ENCODE assay signal across 27 mouse cellular contexts in the genomic region with DNA sequence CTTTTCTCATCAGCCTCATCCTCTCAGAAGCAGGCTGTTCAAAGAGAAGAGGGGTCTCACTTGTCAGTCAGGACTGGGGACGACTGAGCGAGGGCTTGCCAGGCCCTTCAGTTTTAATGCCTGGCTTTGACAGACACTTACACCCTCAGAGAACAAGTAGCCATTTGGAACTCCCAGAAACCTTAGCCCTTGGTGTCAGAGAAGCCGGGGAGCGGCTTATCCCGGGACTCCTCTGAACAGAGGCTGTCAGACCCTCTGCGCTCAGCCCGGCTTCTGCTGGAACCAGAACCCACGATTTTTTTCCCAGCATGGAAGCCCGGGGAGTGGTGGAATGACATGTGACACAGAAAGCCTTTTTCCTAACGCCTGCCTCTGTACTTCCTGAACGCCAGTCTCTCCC. TPM values are rescaled to one million over a fixed set of nuclear protein-coding genes. Genes with fewer than 3 reads are reported as not detected.
A peak's percentile ranks its signal among the peaks of the same experiment; 100 is the strongest.
DNase-seq lines count a peak whose midpoint lies in the region; ATAC-seq and TF ChIP-seq lines count a peak whose summit lies in the region.
"Had no signal": no experiment of that assay in that cellular context is flagged by ENCODE, and none has a peak within 500 bp of the region (broad histone marks: within the 10 kb centered on the region; RNA-seq: fewer than 3 reads in every experiment).

No protein-coding gene starts in this region.

- ATAC-seq in forebrain, embryonic 11.5 days (replicated peaks; ENCODE audit: low FRiP score) = no peak
- ATAC-seq in forebrain, embryonic 16.5 days = no peak
- no peak for ATAC-seq in lung, embryonic 16.5 days (ENCODE audit: low read depth)
- ATAC-seq: CD4-positive, CD25-positive, alpha-beta regulatory T cell, adult 4 months; forebrain, embryonic 14.5 days had no signal

- peaks cover 28% of the 10 kb centered on the region for H3K4me1 ChIP-seq in forebrain, embryonic 11.5 days (replicated peaks; ENCODE audit: control insufficient read depth, insufficient read depth, low read length)
- peaks cover 16% of the 10 kb centered on the region for H3K4me1 ChIP-seq in forebrain, embryonic 16.5 days (replicated peaks; ENCODE audit: control insufficient read depth, insufficient read depth, low read length)
- peaks cover 15% of the 10 kb centered on the region; the same call in 1 of the 2 replicates for H3K4me1 ChIP-seq in lung, embryonic 16.5 days (replicated peaks; ENCODE audit: control insufficient read depth, insufficient read depth, low read length)
- peaks cover 14% of the 10 kb centered on the region for H3K4me1 ChIP-seq in ES-Bruce4 (ENCODE audit: control insufficient read depth, insufficient read depth, low read length)
- no peaks in the 10 kb centered on the region; the same call in 1 of the 2 replicates for H3K4me1 ChIP-seq in heart, adult 2 months (ENCODE audit: control insufficient read depth, insufficient read depth, low read length)

- H3K4me2 ChIP-seq in forebrain, embryonic 11.5 days (ENCODE audit: low read depth, low read length, severe bottlenecking) = no peak overlapping the region
- H3K4me2 ChIP-seq in forebrain, embryonic 16.5 days (ENCODE audit: low read length) = no peak overlapping the region
- H3K4me2 ChIP-seq in lung, embryonic 16.5 days (ENCODE audit: low read depth, low read length) = no peak overlapping the region
- H3K4me2 ChIP-seq: embryonic facial prominence, embryonic 13.5 days; intestine, embryonic 15.5 days; liver, embryonic 13.5 days had no signal

- 32% methylated on average over 11 of the region's 11 CpGs for WGBS in forebrain, embryonic 11.5 days
- 30% methylated on average over 11 of the region's 11 CpGs for WGBS in forebrain, embryonic 16.5 days
- 53% methylated on average over 11 of the region's 11 CpGs for WGBS in lung, embryonic 16.5 days
- WGBS in heart, adult 2 months = 63% methylated on average over 11 of the region's 11 CpGs

- intact Hi-C loops in heart, adult 2 months (cut with DNase I) = no loop called here

- TF ChIP-seq POLR2A in ES-Bruce4 (IDR thresholded peaks at IDR 0.05; ENCODE audit: insufficient read depth, low read length) = no peak
- TF ChIP-seq POLR2A in heart, adult 2 months (IDR thresholded peaks at IDR 0.05; ENCODE audit: insufficient read depth, low read depth, low read length) = no peak

- no peaks in the 10 kb centered on the region for H3K27me3 ChIP-seq in forebrain, embryonic 11.5 days (ENCODE audit: control insufficient read depth, insufficient read depth, low read length)
- H3K27me3 ChIP-seq in forebrain, embryonic 16.5 days (replicated peaks; ENCODE audit: control insufficient read depth, insufficient read depth, low read length) = no peaks in the 10 kb centered on the region
- no peaks in the 10 kb centered on the region for H3K27me3 ChIP-seq in lung, embryonic 16.5 days (ENCODE audit: control insufficient read depth, insufficient read depth, low read depth, low read length)
- H3K27me3 ChIP-seq in ES-Bruce4 (ENCODE audit: control insufficient read depth, insufficient read depth, low read length, poor library complexity, severe bottlenecking) = no peaks in the 10 kb centered on the region
- H3K27me3 ChIP-seq in heart, adult 2 months (ENCODE audit: control insufficient read depth, insufficient read depth, low read length) = no peaks in the 10 kb centered on the region
- H3K27me3 ChIP-seq: hindbrain, embryonic 15.5 days; intestine, embryonic 15.5 days; neural tube, embryonic 15.5 days had no signal

- no peak overlapping the region for H3K27ac ChIP-seq in forebrain, embryonic 11.5 days (ENCODE audit: low read depth, low read length)
- H3K27ac ChIP-seq in forebrain, embryonic 16.5 days (ENCODE audit: low read length) = no peak overlapping the region
- peak overlapping the region; percentile 34 for H3K27ac ChIP-seq in lung, embryonic 16.5 days (ENCODE audit: low read length)
- peak overlapping the region; percentile 91 for H3K27ac ChIP-seq in ES-Bruce4 (ENCODE audit: insufficient read depth, low read length)
- H3K27ac ChIP-seq in heart, adult 2 months = no peak overlapping the region
- H3K27ac ChIP-seq: embryonic facial prominence, embryonic 13.5 days; hindbrain, embryonic 15.5 days; layer of hippocampus, adult 2 months; liver, embryonic 13.5 days had no signal

- no peak for TF ChIP-seq CTCF in ES-Bruce4 (IDR thresholded peaks at IDR 0.05; ENCODE audit: low read depth, low read length)
- TF ChIP-seq CTCF in heart, adult 2 months (IDR thresholded peaks at IDR 0.05) = no peak

- H3K9ac ChIP-seq in forebrain, embryonic 11.5 days (ENCODE audit: low read length) = no peak overlapping the region
- no peak overlapping the region for H3K9ac ChIP-seq in forebrain, embryonic 16.5 days (replicated peaks; ENCODE audit: low read depth, low read length)
- H3K9ac ChIP-seq in lung, embryonic 16.5 days (ENCODE audit: low read length) = no peak overlapping the region
- H3K9ac ChIP-seq in ES-Bruce4 (ENCODE audit: low read depth, poor library complexity, severe bottlenecking) = peak overlapping the region; percentile 34
- no peak overlapping the region for H3K9ac ChIP-seq in heart, adult 2 months (ENCODE audit: low read depth, low read length)
- H3K9ac ChIP-seq: embryonic facial prominence, embryonic 13.5 days; hindbrain, embryonic 15.5 days; intestine, embryonic 15.5 days; liver, embryonic 13.5 days; neural tube, embryonic 15.5 days had no signal

- DNase-seq in forebrain, embryonic 11.5 days (ENCODE audit: low spot score) = peak; percentile 59
- no peak for DNase-seq in lung, postnatal 36 days
- DNase-seq in embryo, embryonic 11 days = peak; percentile 11
- DNase-seq in left cerebral cortex, adult 11 months (ENCODE audit: low spot score) = no peak
- no peak for DNase-seq in heart, adult 2 months
- DNase-seq: adrenal gland, postnatal 10 days; cerebellum, adult 8-10 months; cerebellum, postnatal 36 days; gastrocnemius, postnatal 36 days; heart, postnatal 4 days; kidney, adult 8-10 months; kidney, postnatal 10 days; liver, embryonic 13.5 days; lung, adult 2 months; thymus, adult 18-20 months; thymus, postnatal 4 days had no signal

- H3K79me2 ChIP-seq in heart, adult 2 months (replicated peaks; ENCODE audit: control insufficient read depth, insufficient read depth, low read length) = no peaks in the 10 kb centered on the region

- no peaks in the 10 kb centered on the region for H3K9me3 ChIP-seq in forebrain, embryonic 11.5 days (ENCODE audit: control insufficient read depth, low read length)
- H3K9me3 ChIP-seq in forebrain, embryonic 16.5 days (ENCODE audit: control insufficient read depth, low read length) = no peaks in the 10 kb centered on the region
- H3K9me3 ChIP-seq in lung, embryonic 16.5 days (ENCODE audit: control insufficient read depth, low read length) = no peaks in the 10 kb centered on the region
- no peaks in the 10 kb centered on the region for H3K9me3 ChIP-seq in ES-Bruce4 (replicated peaks; ENCODE audit: control insufficient read depth, insufficient read depth, low read length, poor library complexity, severe bottlenecking)
- H3K9me3 ChIP-seq: embryonic facial prominence, embryonic 13.5 days; hindbrain, embryonic 15.5 days; intestine, embryonic 15.5 days; liver, embryonic 13.5 days; neural tube, embryonic 15.5 days had no signal

- no peaks in the 10 kb centered on the region for H3K36me3 ChIP-seq in forebrain, embryonic 11.5 days (ENCODE audit: control insufficient read depth, insufficient read depth, low read length)
- no peaks in the 10 kb centered on the region for H3K36me3 ChIP-seq in forebrain, embryonic 16.5 days (ENCODE audit: control insufficient read depth, insufficient read depth)
- no peaks in the 10 kb centered on the region for H3K36me3 ChIP-seq in lung, embryonic 16.5 days (ENCODE audit: control insufficient read depth, insufficient read depth, low read length)
- no peaks in the 10 kb centered on the region for H3K36me3 ChIP-seq in ES-Bruce4 (ENCODE audit: control insufficient read depth, insufficient read depth, low read length, poor library complexity, severe bottlenecking)
- no peaks in the 10 kb centered on the region for H3K36me3 ChIP-seq in heart, adult 2 months (ENCODE audit: control insufficient read depth, insufficient read depth, low read length)
- H3K36me3 ChIP-seq: embryonic facial prominence, embryonic 13.5 days; hindbrain, embryonic 15.5 days; intestine, embryonic 15.5 days; liver, embryonic 13.5 days; neural tube, embryonic 15.5 days had no signal

- H3K4me3 ChIP-seq in forebrain, embryonic 11.5 days (ENCODE audit: low read depth, low read length) = no peak overlapping the region
- H3K4me3 ChIP-seq in forebrain, embryonic 16.5 days (replicated peaks; ENCODE audit: low read length) = no peak overlapping the region
- no peak overlapping the region for H3K4me3 ChIP-seq in lung, embryonic 16.5 days (ENCODE audit: low read length)
- no peak overlapping the region for H3K4me3 ChIP-seq in ES-Bruce4 (ENCODE audit: low read depth, low read length)
- H3K4me3 ChIP-seq in heart, adult 2 months = no peak overlapping the region
- H3K4me3 ChIP-seq: embryonic facial prominence, embryonic 13.5 days; erythroblast, embryonic 14.5 days; hindbrain, embryonic 15.5 days; intestine, embryonic 15.5 days; layer of hippocampus, adult 2 months; liver, embryonic 13.5 days; neural tube, embryonic 15.5 days had no signal

- TF ChIP-seq EP300 in ES-Bruce4 (IDR thresholded peaks at IDR 0.05; ENCODE audit: insufficient read depth, low read depth, low read length) = no peak
- no peak for TF ChIP-seq EP300 in heart, adult 2 months (IDR thresholded peaks at IDR 0.05; ENCODE audit: insufficient read depth, low read depth, low read length)

RNA-seq across cellular contexts. Expression of a gene that starts 6.1 kb away (rescaled TPM):
- 9.2 and 10.6 TPM in 2 replicates for polyA plus RNA-seq in forebrain, embryonic 11.5 days (2014; fragmentation: Nextera tagmentation; extraction: Ambion mirVana)
- polyA plus RNA-seq in forebrain, embryonic 16.5 days (2015; fragmentation: Nextera tagmentation; extraction: Ambion mirVana) = 9.0 and 10.1 TPM in 2 replicates
- 8.0 and 9.3 TPM in 2 replicates for polyA plus RNA-seq in lung, embryonic 16.5 days (2015; fragmentation: Nextera tagmentation; extraction: Ambion mirVana)
- polyA plus RNA-seq in ES-Bruce4 (2011; ENCODE audit: insufficient read depth, insufficient read length, low read depth, missing spikeins) = 20.3 and 21.4 TPM in 2 replicates
- 1 to 10 TPM; 5.7 to 7.3 TPM for total RNA-seq in heart, adult 2 months (2021)
- polyA plus RNA-seq in heart, adult 2 months (2012; rRNA removed) = 5.0 and 8.1 TPM in 2 replicates

RNA-seq across cellular contexts. Expression of a gene that starts 31.2 kb away (rescaled TPM):
- polyA plus RNA-seq in forebrain, embryonic 11.5 days (2014; fragmentation: Nextera tagmentation; extraction: Ambion mirVana) = 21.0 and 23.7 TPM in 2 replicates
- 32.7 and 40.5 TPM in 2 replicates for polyA plus RNA-seq in forebrain, embryonic 16.5 days (2015; fragmentation: Nextera tagmentation; extraction: Ambion mirVana)
- 17.8 TPM in 2 replicates for polyA plus RNA-seq in lung, embryonic 16.5 days (2015; fragmentation: Nextera tagmentation; extraction: Ambion mirVana)
- polyA plus RNA-seq in ES-Bruce4 (2011; ENCODE audit: insufficient read depth, insufficient read length, low read depth, missing spikeins) = 23.4 and 31.3 TPM in 2 replicates
- total RNA-seq in heart, adult 2 months (2021) = 10 to 100 TPM; 20.0 to 20.3 TPM
- 9.2 and 17.0 TPM in 2 replicates for polyA plus RNA-seq in heart, adult 2 months (2012; rRNA removed)

Comparison
In these comparisons a context has a peak if more than half of its experiments do, and no peak if none do; other contexts are left out.
1. DNase-seq: peak in forebrain, embryonic 11.5 days (single experiment) and embryo, embryonic 11 days (single experiment); none in lung, postnatal 36 days (single experiment), left cerebral cortex, adult 11 months (single experiment) and heart, adult 2 months (0 of 2).
2. H3K27ac ChIP-seq: peak in lung, embryonic 16.5 days (single experiment) and ES-Bruce4 (single experiment); none in forebrain, embryonic 11.5 days (single experiment), forebrain, embryonic 16.5 days (single experiment) and heart, adult 2 months (single experiment).